Mouse (Mus musculus) midbrain, embryonic 12.5 days (tissue): Measurements from ENCODE around the gene Rab6b. TPM values are rescaled to one million over a fixed set of nuclear protein-coding genes. Genes with fewer than 3 reads are reported as not detected.
"Not testable (repeated sequence)": the region's sequence is repeated elsewhere in the genome, so short reads cannot be mapped to it uniquely, and the experiment has no call there.

Source experiments
- ATAC-seq: fragments of 200-750 bp; cut with Nextera tagmentation; 2 replicates; pipeline ENCODE4 v1.8.0; 2017; ENCODE audit warnings: low read depth, moderate TSS enrichment, moderate library complexity; ENCODE audit not compliant: low FRiP score
- H3K27ac ChIP-seq: fragments of 300-500 bp; sonication (generic); replicated peaks from 2 replicates; pipeline ENCODE4 v1.5.1; 2016; ENCODE audit warnings: mild to moderate bottlenecking
- H3K27me3 ChIP-seq: fragments of 300-500 bp; sonication (generic); 2 replicates; pipeline ENCODE4 v1.6.1; 2016; ENCODE audit warnings: mild to moderate bottlenecking
- H3K36me3 ChIP-seq: fragments of 300-500 bp; sonication (generic); 2 replicates; pipeline ENCODE4 v1.6.1; 2016
- H3K4me1 ChIP-seq: fragments of 300-500 bp; sonication (generic); 2 replicates; pipeline ENCODE4 v1.6.1; 2016
- H3K4me2 ChIP-seq: fragments of 300-500 bp; sonication (generic); replicated peaks from 2 replicates; pipeline ENCODE4 v1.6.1; 2016; ENCODE audit warnings: mild to moderate bottlenecking, moderate library complexity
- H3K4me3 ChIP-seq: fragments of 300-500 bp; sonication (generic); 2 replicates; pipeline ENCODE4 v1.5.1; 2016; ENCODE audit warnings: mild to moderate bottlenecking
- H3K9ac ChIP-seq: fragments of 300-500 bp; sonication (generic); replicated peaks from 2 replicates; pipeline ENCODE4 v1.6.1; 2016; ENCODE audit warnings: mild to moderate bottlenecking, moderate library complexity
- H3K9me3 ChIP-seq: fragments of 300-500 bp; sonication (generic); 2 replicates; pipeline ENCODE4 v1.6.1; 2016; ENCODE audit warnings: mild to moderate bottlenecking
- WGBS: fragments of 180-500 bp; shearing (Covaris S2); methylation state at CpG from one replicate; pipeline ENCODE4 v1.1.7; 2016; 5-methylcytosine and 5-hydroxymethylcytosine counted together
- polyA plus RNA-seq: library from polyadenylated mRNA; unstranded; fragments of >200 nt; fragmentation: Nextera tagmentation; extraction: Ambion mirVana; gene quantifications from 2 replicates; pipeline ENCODE4 v1.2.1, GENCODE M21; 2016

Gene Rab6b
- polyA plus RNA-seq, 1 experiment from 2014 or later = 38.2 TPM

GRCm38 (mm10) chr9:103147103-103147502, 35.5 kb downstream of the Rab6b start:
- no peak for ATAC-seq
- Histone ChIP-seq H3K9me3 (no peaks in the 10 kb centered on the region), H3K9ac (no peak overlapping the region), H3K36me3 (peaks cover 25% of the 10 kb centered on the region), H3K4me1 (peaks cover 49% of the 10 kb centered on the region), H3K4me3 (no peak overlapping the region), H3K4me2 (peak overlapping the region; percentile 25; the same call in 1 of the 2 replicates), H3K27me3 (no peaks in the 10 kb centered on the region), H3K27ac (peak overlapping the region; percentile 72)
- WGBS = 51% methylated on average over 13 of the region's 13 CpGs

DNA sequence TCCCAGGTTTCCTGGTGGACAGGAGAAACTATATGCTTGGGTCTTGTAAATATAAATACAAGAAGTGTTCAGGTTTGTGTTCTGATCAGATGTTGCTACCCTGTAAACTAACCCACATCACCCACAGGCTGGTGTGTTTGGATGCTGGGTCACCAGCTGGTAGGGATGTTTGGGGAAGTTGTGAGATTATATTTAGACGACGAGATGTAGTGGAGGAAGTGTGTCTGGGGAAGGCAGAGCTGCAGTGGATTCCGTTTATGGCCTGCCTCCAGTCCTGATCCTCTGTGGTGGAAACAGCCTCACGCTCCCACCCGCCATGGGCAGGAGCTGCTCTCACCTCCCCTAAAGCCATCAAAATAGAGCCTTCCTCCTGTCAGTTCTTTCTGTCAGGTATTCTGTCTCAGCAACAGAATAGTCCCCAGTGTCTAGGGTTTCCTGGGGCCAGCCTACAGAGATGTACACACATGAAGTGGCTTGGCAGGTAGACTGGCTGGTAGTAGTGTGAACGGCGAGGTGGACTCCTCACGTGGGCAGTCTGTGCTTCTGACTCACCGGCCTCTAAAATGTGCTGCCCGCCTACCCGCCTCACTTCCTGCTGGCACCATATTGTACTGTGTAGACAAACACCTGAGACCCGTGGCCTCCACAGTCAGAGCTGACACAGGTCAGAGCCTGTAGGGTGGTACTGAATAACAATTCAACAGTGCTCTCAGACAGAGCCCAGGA, 37.6 kb downstream of the Rab6b start:
- ATAC-seq = no peak
- Histone ChIP-seq H3K4me2 (no peak overlapping the region), H3K9ac (no peak overlapping the region), H3K36me3 (peaks cover 6% of the 10 kb centered on the region; the same call in 1 of the 2 replicates), H3K9me3 (no peaks in the 10 kb centered on the region), H3K4me3 (no peak overlapping the region), H3K4me1 (peaks cover 52% of the 10 kb centered on the region), H3K27me3 (no peaks in the 10 kb centered on the region), H3K27ac (no peak overlapping the region)
- 93% methylated on average over 12 of the region's 12 CpGs for WGBS

DNA sequence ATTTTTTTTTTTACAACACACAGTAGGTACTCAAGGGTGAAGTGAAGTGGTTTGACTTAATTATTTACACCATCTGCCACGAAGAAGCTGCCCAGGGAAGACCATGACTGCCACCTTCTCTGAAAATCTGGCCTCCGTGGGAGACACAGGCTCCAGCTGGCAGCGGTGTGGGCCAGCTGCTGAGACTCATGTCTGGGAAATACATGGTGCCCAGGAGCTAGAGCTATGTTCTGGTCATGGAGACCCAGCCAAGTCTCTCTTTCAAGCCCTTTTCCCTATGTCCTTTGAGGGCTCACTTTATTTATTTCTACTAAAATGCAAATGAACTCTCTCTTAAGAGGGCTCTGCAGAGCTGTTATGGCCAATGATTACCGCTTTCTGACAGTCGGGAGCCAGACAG, 41.7 kb downstream of the Rab6b start:
- 82% methylated on average over 5 of the region's 5 CpGs for WGBS
- Histone ChIP-seq H3K27me3 (no peaks in the 10 kb centered on the region), H3K4me1 (peaks cover 14% of the 10 kb centered on the region), H3K9me3 (no peaks in the 10 kb centered on the region), H3K4me3 (no peak overlapping the region), H3K9ac (no peak overlapping the region), H3K4me2 (no peak overlapping the region), H3K36me3 (peaks cover 4% of the 10 kb centered on the region; the same call in 1 of the 2 replicates), H3K27ac (peak overlapping the region; percentile 30; the same call in 1 of the 2 replicates)
- ATAC-seq = no peak

DNA sequence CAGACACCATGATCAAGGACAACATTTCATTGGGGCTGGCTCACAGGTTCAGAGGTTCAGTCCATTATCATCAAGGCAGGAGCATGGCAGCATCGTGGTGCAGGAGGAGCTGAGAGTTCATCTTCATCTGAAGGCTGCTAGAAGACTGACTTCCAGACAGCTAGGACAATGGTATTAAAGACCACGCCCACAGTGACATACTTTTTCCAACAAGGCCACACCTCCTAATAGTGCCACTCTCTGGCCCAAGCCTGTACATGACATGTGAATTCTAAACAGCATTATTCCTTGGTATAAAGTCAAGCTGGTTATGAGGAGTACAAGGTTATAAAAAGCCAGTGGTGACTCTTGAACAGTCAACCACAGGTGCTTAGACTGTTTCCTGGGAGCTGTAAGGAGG, 43.0 kb downstream of the Rab6b start:
- 86% methylated on average over 2 of the region's 2 CpGs for WGBS
- Histone ChIP-seq H3K9ac (no peak overlapping the region), H3K9me3 (no peaks in the 10 kb centered on the region), H3K36me3 (peaks cover 2% of the 10 kb centered on the region; the same call in 1 of the 2 replicates), H3K4me2 (no peak overlapping the region), H3K27me3 (no peaks in the 10 kb centered on the region), H3K27ac (no peak overlapping the region), H3K4me3 (no peak overlapping the region), H3K4me1 (peaks cover 8% of the 10 kb centered on the region)
- no peak for ATAC-seq

GRCm38 (mm10) chr9:103155158-103155557, 43.6 kb downstream of the Rab6b start:
- not testable (repeated sequence) for H3K27me3 ChIP-seq, H3K9me3 ChIP-seq, H3K9ac ChIP-seq, H3K4me3 ChIP-seq, ATAC-seq, H3K4me2 ChIP-seq, H3K4me1 ChIP-seq, H3K27ac ChIP-seq, H3K36me3 ChIP-seq
- WGBS = 89% methylated on average over 7 of the region's 7 CpGs

DNA sequence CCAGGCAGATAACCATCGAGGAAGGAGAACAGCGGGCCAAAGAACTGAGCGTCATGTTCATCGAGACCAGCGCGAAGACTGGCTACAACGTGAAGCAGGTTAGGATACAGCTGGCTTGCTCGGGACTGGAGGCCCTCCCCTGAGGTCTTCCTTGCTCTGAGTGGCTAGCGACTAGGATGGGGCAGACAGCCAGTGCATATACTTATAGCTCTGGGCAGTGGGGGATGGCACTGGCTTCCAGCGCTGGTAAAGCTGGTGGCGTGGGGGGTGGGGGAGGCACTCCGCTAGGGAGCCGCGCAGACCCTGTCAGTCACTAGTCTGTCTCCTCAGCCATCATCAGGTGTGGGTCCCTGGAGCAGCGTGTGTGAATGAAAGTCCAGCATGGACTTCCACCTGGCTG, 52.2 kb downstream of the Rab6b start:
- Histone ChIP-seq H3K27ac (no peak overlapping the region), H3K4me1 (0 out of 2 replicates have a peak, but pooled peaks cover 2% of the 10 kb centered on the region), H3K4me3 (no peak overlapping the region), H3K9me3 (no peaks in the 10 kb centered on the region), H3K36me3 (peaks cover 57% of the 10 kb centered on the region), H3K27me3 (no peaks in the 10 kb centered on the region), H3K9ac (no peak overlapping the region), H3K4me2 (no peak overlapping the region)
- no peak for ATAC-seq
- WGBS = 81% methylated on average over 15 of the region's 15 CpGs

DNA sequence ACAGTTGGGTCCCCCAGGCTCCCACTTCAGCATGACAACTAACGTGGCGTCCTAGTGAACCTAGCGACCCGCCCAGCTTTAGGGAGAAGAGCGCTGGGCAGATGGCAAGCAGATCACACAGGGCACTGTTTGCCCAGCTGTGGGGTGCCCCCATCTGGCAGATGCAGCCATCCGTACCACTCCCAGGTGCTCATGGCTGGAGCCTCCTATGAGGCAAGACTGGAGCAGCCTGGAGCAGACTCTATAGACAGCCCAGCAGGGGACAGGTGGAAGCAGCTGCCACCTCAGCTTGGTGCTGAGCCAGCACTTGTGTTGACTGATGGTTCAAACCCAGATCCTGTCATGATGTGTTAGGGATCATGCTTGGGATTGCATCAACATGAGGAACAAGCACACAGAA, 56.5 kb downstream of the Rab6b start:
- no peaks in the 10 kb centered on the region for H3K9me3 ChIP-seq
- no peak overlapping the region for H3K4me3 ChIP-seq
- peaks cover 49% of the 10 kb centered on the region for H3K36me3 ChIP-seq
- ATAC-seq = no peak
- WGBS = 73% methylated on average over 6 of the region's 6 CpGs
- H3K9ac ChIP-seq = no peak overlapping the region
- H3K27me3 ChIP-seq = no peaks in the 10 kb centered on the region
- H3K27ac ChIP-seq = no peak overlapping the region
- no peak overlapping the region for H3K4me2 ChIP-seq
- H3K4me1 ChIP-seq = 0 out of 2 replicates have a peak, but pooled peaks cover 2% of the 10 kb centered on the region

DNA sequence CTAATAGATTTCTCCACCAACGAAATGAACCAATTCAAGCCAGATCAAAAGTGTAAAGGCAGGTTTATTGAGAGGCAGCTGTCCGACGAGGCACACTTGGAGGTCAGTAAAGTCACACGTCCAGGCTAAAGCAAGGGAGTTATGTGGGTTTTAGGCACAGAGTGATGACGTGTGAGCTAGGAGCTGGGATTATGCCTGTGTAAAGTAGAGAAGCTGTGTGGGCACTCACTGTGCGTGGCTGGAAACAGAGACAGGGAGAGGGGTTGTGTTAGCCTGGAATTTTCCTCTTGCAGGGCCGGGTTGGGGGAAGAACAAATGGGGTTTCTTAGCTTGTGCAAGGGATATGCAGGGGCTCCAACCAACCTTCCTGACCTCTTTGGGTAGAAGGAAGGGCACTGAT, 57.2 kb downstream of the Rab6b start:
- peaks cover 42% of the 10 kb centered on the region for H3K36me3 ChIP-seq
- H3K27me3 ChIP-seq = no peaks in the 10 kb centered on the region
- H3K9ac ChIP-seq = no peak overlapping the region
- 81% methylated on average over 7 of the region's 7 CpGs for WGBS
- no peak overlapping the region for H3K27ac ChIP-seq
- no peak overlapping the region for H3K4me2 ChIP-seq
- no peaks in the 10 kb centered on the region for H3K9me3 ChIP-seq
- H3K4me3 ChIP-seq = no peak overlapping the region
- H3K4me1 ChIP-seq = 0 out of 2 replicates have a peak, but pooled peaks cover 2% of the 10 kb centered on the region
- ATAC-seq = no peak

- Histone ChIP-seq H3K27ac (no peak overlapping the region), H3K4me3 (no peak overlapping the region), H3K9me3 (no peaks in the 10 kb centered on the region), H3K27me3 (no peaks in the 10 kb centered on the region), H3K4me2 (no peak overlapping the region), H3K4me1 (peaks cover 2% of the 10 kb centered on the region; the same call in 1 of the 2 replicates), H3K9ac (no peak overlapping the region), H3K36me3 (peaks cover 31% of the 10 kb centered on the region)
- 61% methylated on average over 6 of the region's 6 CpGs for WGBS
- ATAC-seq = no peak
Measured at GRCm38 (mm10) chr9:103174771-103175519, 63.4 kb downstream of the Rab6b start.

GRCm38 (mm10) chr9:103175692-103176091, 64.1 kb downstream of the Rab6b start:
- Histone ChIP-seq H3K27me3 (no peaks in the 10 kb centered on the region), H3K4me2 (no peak overlapping the region), H3K9me3 (no peaks in the 10 kb centered on the region), H3K4me1 (peaks cover 10% of the 10 kb centered on the region), H3K9ac (no peak overlapping the region), H3K4me3 (no peak overlapping the region), H3K36me3 (peaks cover 31% of the 10 kb centered on the region), H3K27ac (no peak overlapping the region)
- WGBS = 97% methylated on average over 7 of the region's 7 CpGs
- no peak for ATAC-seq

- WGBS = 72% methylated on average over 3 of the region's 3 CpGs
- no peaks in the 10 kb centered on the region for H3K9me3 ChIP-seq
- peak; percentile 10; the same call in 1 of the 2 replicates for ATAC-seq
- H3K27me3 ChIP-seq = no peaks in the 10 kb centered on the region
- peak overlapping the region; percentile 53; the same call in 1 of the 2 replicates for H3K9ac ChIP-seq
- peaks cover 15% of the 10 kb centered on the region for H3K4me1 ChIP-seq
- peaks cover 30% of the 10 kb centered on the region for H3K36me3 ChIP-seq
- H3K4me3 ChIP-seq = peak overlapping the region; percentile 32; the same call in 1 of the 2 replicates
- H3K4me2 ChIP-seq = peak overlapping the region; percentile 57
- H3K27ac ChIP-seq = peak overlapping the region; percentile 61; the same call in 1 of the 2 replicates
Measured at GRCm38 (mm10) chr9:103180303-103180702, 68.7 kb downstream of the Rab6b start.
